Mouse (Mus musculus) olfactory bulb, adult 2 months (tissue): ENCODE measurements around the gene Eomes.

ENCODE experiments used
- CTCF ChIP-seq: fragments of 200-500 bp; IDR thresholded peaks from 2 replicates; pipeline ENCODE4 v1.5.1; 2012; ENCODE audit warnings: low read depth, mild to moderate bottlenecking, low read length, moderate library complexity; ENCODE audit not compliant: insufficient read depth
- POLR2A ChIP-seq: fragments of 200-500 bp; IDR thresholded peaks from 2 replicates; pipeline ENCODE4 v1.6.1; 2012; ENCODE audit warnings: mild to moderate bottlenecking, low read depth, low read length, moderate library complexity; ENCODE audit not compliant: insufficient read depth

DNA sequence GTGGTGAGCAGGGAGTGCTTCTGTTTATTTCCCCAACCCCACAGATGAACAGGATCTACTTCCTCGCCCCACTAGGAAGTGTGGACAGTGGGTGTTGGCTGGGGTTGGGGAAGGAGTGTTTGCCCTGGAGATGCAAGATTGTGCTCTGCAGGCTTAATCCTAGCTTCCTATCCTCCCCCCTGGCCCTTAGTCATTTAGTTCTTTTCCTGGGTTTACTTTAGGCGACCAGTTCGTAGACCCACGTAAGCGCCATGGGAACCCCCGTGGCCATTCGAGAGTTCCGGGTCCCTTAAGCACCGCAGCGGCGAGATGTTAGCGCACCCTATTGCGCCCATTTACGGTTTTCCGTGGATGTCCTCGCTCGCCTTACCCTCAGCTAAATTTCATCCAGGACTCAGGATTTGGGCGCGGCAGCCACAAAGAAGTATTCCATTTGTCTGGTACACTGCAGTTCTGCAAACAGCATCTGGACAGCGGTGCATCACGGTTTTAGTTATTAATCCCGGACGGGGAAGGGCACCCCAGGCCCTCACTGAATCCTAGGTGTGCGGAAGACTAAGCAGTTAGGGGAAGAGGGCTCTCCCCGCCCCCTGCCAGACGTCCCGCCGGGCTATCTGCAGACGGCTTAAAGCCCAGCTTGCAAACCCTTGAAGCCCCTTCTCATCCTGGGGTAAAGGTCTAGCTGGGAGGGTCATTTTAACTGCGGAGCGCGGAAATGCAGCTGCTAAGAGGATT, 8.5 kb downstream of the Eomes start:
- TF ChIP-seq POLR2A, result no peak
- no peak for TF ChIP-seq CTCF
